Mouse (Mus musculus) limb, embryonic 11.5 days (tissue): ENCODE data around the gene Ell3. TPM values are rescaled to one million over a fixed set of nuclear protein-coding genes. Genes with fewer than 3 reads are reported as not detected.

Source experiments
- ATAC-seq: fragments of 200-750 bp; cut with Nextera tagmentation; 2 replicates; pipeline ENCODE4 v1.8.0; 2017; ENCODE audit warnings: low read depth; ENCODE audit not compliant: insufficient number of reproducible peaks, low FRiP score, low TSS enrichment
- DNase-seq: peaks from one replicate; pipeline ENCODE4 v3.0.0-alpha.2; 2015; ENCODE audit warnings: low spot score
- H3K27ac ChIP-seq: fragments of 300-500 bp; sonication (generic); replicated peaks from 2 replicates; pipeline ENCODE4 v1.5.1; 2014; ENCODE audit warnings: low read depth, mild to moderate bottlenecking, low read length
- H3K27me3 ChIP-seq: fragments of 300-500 bp; sonication (generic); 2 replicates; pipeline ENCODE4 v1.6.1; 2014; ENCODE audit warnings: mild to moderate bottlenecking, low read length, mixed read lengths; ENCODE audit not compliant: control insufficient read depth, insufficient read depth
- H3K36me3 ChIP-seq: fragments of 300-500 bp; sonication (generic); 2 replicates; pipeline ENCODE4 v1.6.1; 2014; ENCODE audit warnings: mild to moderate bottlenecking, low read length, moderate library complexity, mixed read lengths; ENCODE audit not compliant: control insufficient read depth, insufficient read depth
- H3K4me1 ChIP-seq: fragments of 300-500 bp; sonication (generic); 2 replicates; pipeline ENCODE4 v1.6.1; 2014; ENCODE audit warnings: low read length, mixed read lengths; ENCODE audit not compliant: control insufficient read depth, insufficient read depth
- H3K4me2 ChIP-seq: fragments of 300-500 bp; sonication (generic); 2 replicates; pipeline ENCODE4 v1.6.1; 2014; ENCODE audit warnings: low read depth, mild to moderate bottlenecking, moderate library complexity; ENCODE audit not compliant: severe bottlenecking
- H3K4me3 ChIP-seq: fragments of 300-500 bp; sonication (generic); 2 replicates; pipeline ENCODE4 v1.5.1; 2014; ENCODE audit warnings: low read depth, low read length
- H3K9ac ChIP-seq: fragments of 300-500 bp; sonication (generic); 2 replicates; pipeline ENCODE4 v1.6.1; 2014; ENCODE audit warnings: mild to moderate bottlenecking, low read length
- H3K9me3 ChIP-seq: fragments of 300-500 bp; sonication (generic); 2 replicates; pipeline ENCODE4 v1.6.1; 2016; ENCODE audit warnings: low read length; ENCODE audit not compliant: control insufficient read depth
- WGBS: fragments of 180-500 bp; shearing (Covaris S2); extraction: QIAGEN DNeasy Blood & Tissue Kit; methylation state at CpG from one replicate; pipeline ENCODE4 v1.1.7; 2014; 5-methylcytosine and 5-hydroxymethylcytosine counted together
- microRNA-seq: library from miRNA; unstranded; fragments of <30 nt; microRNA quantifications from one replicate; pipeline ENCODE4, GENCODE M21; 2016
- polyA plus RNA-seq: library from polyadenylated mRNA; unstranded; fragments of >200 nt; fragmentation: Nextera tagmentation; extraction: Ambion mirVana; gene quantifications from 2 replicates; pipeline ENCODE4 v1.2.1, GENCODE M21; 2014

Gene Ell3
- polyA plus RNA-seq, 1 experiment from 2014 or later, result 9.6 TPM

- no peak for ATAC-seq
- H3K36me3 ChIP-seq, result no peaks in the 10 kb centered on the region
- H3K9ac ChIP-seq, result no peak overlapping the region
- no peak overlapping the region for H3K4me3 ChIP-seq
- H3K9me3 ChIP-seq, result no peaks in the 10 kb centered on the region
- DNase-seq, result no peak
- H3K4me1 ChIP-seq, result no peaks in the 10 kb centered on the region
- no peak overlapping the region for H3K27ac ChIP-seq
- no peak overlapping the region for H3K4me2 ChIP-seq
- H3K27me3 ChIP-seq, result no peaks in the 10 kb centered on the region
Measured at GRCm38 (mm10) chr2:121403296-121403695, 40.8 kb downstream of the Ell3 start.

GRCm38 (mm10) chr2:121396624-121397023 is 47.5 kb downstream of the Ell3 start:
- Histone ChIP-seq H3K9me3 (no peaks in the 10 kb centered on the region), H3K4me3 (no peak overlapping the region), H3K36me3 (no peaks in the 10 kb centered on the region), H3K4me2 (no peak overlapping the region), H3K4me1 (no peaks in the 10 kb centered on the region), H3K9ac (no peak overlapping the region), H3K27ac (no peak overlapping the region), H3K27me3 (no peaks in the 10 kb centered on the region)
- ATAC-seq, result no peak
- DNase-seq, result peak; percentile 89
- 12% methylated on average over 8 of the region's 8 CpGs for WGBS

Small RNA genes lying within 50 kb of the gene (microRNA-seq; reads per million reads assigned to microRNA genes)
- not detected for gene Gm22953

Other genes with a start within 250 kb of the Ell3 start
- 104 TPM in 2 replicates for gene Trp53bp1, start 172.9 kb downstream of the Ell3 start, polyA plus RNA-seq
- 2.9 and 3.6 TPM in 2 replicates for gene Map1a, start 154.7 kb downstream of the Ell3 start, polyA plus RNA-seq
- 8.5 and 8.6 TPM in 2 replicates for gene Ppip5k1, start 88.9 kb downstream of the Ell3 start, polyA plus RNA-seq
- 2.0 and 2.1 TPM in 2 replicates for gene Ckmt1, start 86.6 kb downstream of the Ell3 start, polyA plus RNA-seq
- gene Strc, start 57.1 kb downstream of the Ell3 start, polyA plus RNA-seq, result not detected in 2 replicates
- gene Pdia3, start 30.5 kb downstream of the Ell3 start, polyA plus RNA-seq, result 540 and 632 TPM in 2 replicates
- 1.7 and 2.0 TPM in 2 replicates for gene Catsper2, start 30.5 kb downstream of the Ell3 start, polyA plus RNA-seq
- gene Serf2, start 4.9 kb upstream of the Ell3 start, polyA plus RNA-seq, result 538 and 540 TPM in 2 replicates
- 122 and 124 TPM in 2 replicates for gene Hypk, start 9.0 kb upstream of the Ell3 start, polyA plus RNA-seq
- 0.12 and 0.37 TPM in 2 replicates for gene Serinc4, start 12.5 kb upstream of the Ell3 start, polyA plus RNA-seq
- 66.2 and 67.3 TPM in 2 replicates for gene Mfap1b, start 29.8 kb upstream of the Ell3 start, polyA plus RNA-seq
- gene Mfap1a, start 62.4 kb upstream of the Ell3 start, polyA plus RNA-seq, result 33.7 and 37.2 TPM in 2 replicates
- 10.0 and 10.4 TPM in 2 replicates for gene Wdr76, start 62.4 kb upstream of the Ell3 start, polyA plus RNA-seq